Mouse (Mus musculus): Measurements from ENCODE around the gene Myo15. TPM values are rescaled to one million over a fixed set of nuclear protein-coding genes. Genes with fewer than 3 reads are reported as not detected.
A peak's percentile ranks its signal among the peaks of the same experiment; 100 is the strongest.
"Not testable (repeated sequence)": the region's sequence is repeated elsewhere in the genome, so short reads cannot be mapped to it uniquely, and the experiment has no call there.

Gene Myo15
- polyA plus RNA-seq, 1 experiment from 2014 or later = 0.26 TPM

- Histone ChIP-seq H3K4me3 (ENCODE audit: low read length) (no peak overlapping the region), H3K36me3 (ENCODE audit: control insufficient read depth, insufficient read depth, low read length) (0 out of 2 replicates have a peak, but pooled peaks cover 7% of the 10 kb centered on the region), H3K27ac (ENCODE audit: low read depth, low read length) (no peak overlapping the region), H3K9ac (ENCODE audit: low read depth, low read length) (no peak overlapping the region), H3K4me1 (ENCODE audit: control insufficient read depth, insufficient read depth, low read depth, low read length) (peaks cover 11% of the 10 kb centered on the region), H3K9me3 (ENCODE audit: control insufficient read depth, low read length) (no peaks in the 10 kb centered on the region), H3K27me3 (replicated peaks; ENCODE audit: control insufficient read depth, insufficient read depth, low read length) (no peaks in the 10 kb centered on the region), H3K4me2 (ENCODE audit: low read length) (no peak overlapping the region)
- 93% methylated on average over 3 of the region's 3 CpGs for WGBS
- no peak for ATAC-seq
Observed at GRCm38 (mm10) chr11:60548112-60548511, 79.0 kb downstream of the Myo15 start.

GRCm38 (mm10) chr11:60553091-60553490, 84.0 kb downstream of the Myo15 start:
- no peaks in the 10 kb centered on the region for H3K4me1 ChIP-seq (ENCODE audit: control insufficient read depth, insufficient read depth, low read depth, low read length)
- H3K9me3 ChIP-seq (ENCODE audit: control insufficient read depth, low read length) = no peaks in the 10 kb centered on the region
- no peaks in the 10 kb centered on the region for H3K27me3 ChIP-seq (replicated peaks; ENCODE audit: control insufficient read depth, insufficient read depth, low read length)
- H3K9ac ChIP-seq (ENCODE audit: low read depth, low read length) = no peak overlapping the region
- no peak overlapping the region for H3K4me3 ChIP-seq (ENCODE audit: low read length)
- H3K36me3 ChIP-seq (ENCODE audit: control insufficient read depth, insufficient read depth, low read length) = peaks cover 26% of the 10 kb centered on the region
- H3K4me2 ChIP-seq (ENCODE audit: low read length) = no peak overlapping the region
- no peak for ATAC-seq
- no peak overlapping the region for H3K27ac ChIP-seq (ENCODE audit: low read depth, low read length)

- no peaks in the 10 kb centered on the region for H3K9me3 ChIP-seq (ENCODE audit: control insufficient read depth, low read length)
- no peak overlapping the region for H3K4me2 ChIP-seq (ENCODE audit: low read length)
- no peaks in the 10 kb centered on the region; the same call in 1 of the 2 replicates for H3K4me1 ChIP-seq (ENCODE audit: control insufficient read depth, insufficient read depth, low read depth, low read length)
- H3K27me3 ChIP-seq (replicated peaks; ENCODE audit: control insufficient read depth, insufficient read depth, low read length) = no peaks in the 10 kb centered on the region
- WGBS = 87% methylated on average over 3 of the region's 3 CpGs
- H3K36me3 ChIP-seq (ENCODE audit: control insufficient read depth, insufficient read depth, low read length) = peaks cover 22% of the 10 kb centered on the region
- no peak overlapping the region for H3K4me3 ChIP-seq (ENCODE audit: low read length)
- ATAC-seq = no peak
- no peak overlapping the region for H3K9ac ChIP-seq (ENCODE audit: low read depth, low read length)
- H3K27ac ChIP-seq (ENCODE audit: low read depth, low read length) = no peak overlapping the region
Observed at GRCm38 (mm10) chr11:60557675-60558074, 88.5 kb downstream of the Myo15 start.

- H3K27ac ChIP-seq (ENCODE audit: low read depth, low read length) = no peak overlapping the region
- no peak overlapping the region for H3K9ac ChIP-seq (ENCODE audit: low read depth, low read length)
- H3K4me2 ChIP-seq (ENCODE audit: low read length) = no peak overlapping the region
- H3K36me3 ChIP-seq (ENCODE audit: control insufficient read depth, insufficient read depth, low read length) = peaks cover 14% of the 10 kb centered on the region
- no peaks in the 10 kb centered on the region for H3K9me3 ChIP-seq (ENCODE audit: control insufficient read depth, low read length)
- 7% methylated on average over 3 of the region's 3 CpGs for WGBS
- H3K4me1 ChIP-seq (ENCODE audit: control insufficient read depth, insufficient read depth, low read depth, low read length) = no peaks in the 10 kb centered on the region; the same call in 1 of the 2 replicates
- H3K4me3 ChIP-seq (ENCODE audit: low read length) = no peak overlapping the region
- H3K27me3 ChIP-seq (replicated peaks; ENCODE audit: control insufficient read depth, insufficient read depth, low read length) = no peaks in the 10 kb centered on the region
- ATAC-seq = peak; percentile 42; the same call in 1 of the 2 replicates
Observed at GRCm38 (mm10) chr11:60559342-60559741, 90.2 kb downstream of the Myo15 start.

DNA sequence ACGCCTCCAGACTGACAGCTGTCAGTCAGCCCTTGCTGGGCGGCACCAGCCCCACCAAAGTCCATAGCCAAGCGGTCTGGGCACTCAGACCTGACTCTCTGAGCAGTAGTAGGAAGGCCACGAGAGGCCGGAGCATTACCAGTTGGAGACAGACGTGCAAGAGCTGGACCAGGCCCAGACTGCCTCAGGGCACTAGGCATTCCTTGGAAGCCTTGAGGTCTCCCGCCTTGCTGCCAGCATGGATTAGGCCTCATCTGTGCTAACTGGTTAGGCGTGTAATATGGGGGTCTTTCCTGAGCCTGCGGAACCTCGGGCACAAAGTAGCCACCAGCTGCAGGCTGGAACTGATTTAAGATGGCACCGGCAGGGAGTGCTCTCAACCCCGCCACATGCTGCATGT, 104.9 kb downstream of the Myo15 start:
- not testable (repeated sequence) for ATAC-seq; H3K4me3 ChIP-seq (ENCODE audit: low read length); H3K36me3 ChIP-seq (ENCODE audit: control insufficient read depth, insufficient read depth, low read length); H3K4me1 ChIP-seq (ENCODE audit: control insufficient read depth, insufficient read depth, low read depth, low read length); H3K4me2 ChIP-seq (ENCODE audit: low read length); H3K27me3 ChIP-seq (replicated peaks; ENCODE audit: control insufficient read depth, insufficient read depth, low read length); H3K9ac ChIP-seq (ENCODE audit: low read depth, low read length); H3K27ac ChIP-seq (ENCODE audit: low read depth, low read length); H3K9me3 ChIP-seq (ENCODE audit: control insufficient read depth, low read length)
- WGBS = 69% methylated on average over 9 of the region's 12 CpGs

Other genes with a start within 250 kb of the Myo15 start
- 42.5 and 44.8 TPM in 2 replicates for gene Srebf1, start 246.8 kb upstream of the Myo15 start, polyA plus RNA-seq (2015; fragmentation: Nextera tagmentation; extraction: Ambion mirVana)
- gene Tom1l2, start 116.4 kb upstream of the Myo15 start, polyA plus RNA-seq (2015; fragmentation: Nextera tagmentation; extraction: Ambion mirVana) = 69.2 and 79.3 TPM in 2 replicates
- gene Drc3, start 116.0 kb upstream of the Myo15 start, polyA plus RNA-seq (2015; fragmentation: Nextera tagmentation; extraction: Ambion mirVana) = 6.0 and 7.8 TPM in 2 replicates
- 22.2 and 24.7 TPM in 2 replicates for gene Gid4, start 52.2 kb upstream of the Myo15 start, polyA plus RNA-seq (2015; fragmentation: Nextera tagmentation; extraction: Ambion mirVana)
- gene Atpaf2, start 50.9 kb upstream of the Myo15 start, polyA plus RNA-seq (2015; fragmentation: Nextera tagmentation; extraction: Ambion mirVana) = 45.9 and 47.6 TPM in 2 replicates
- gene Drg2, start 14.7 kb upstream of the Myo15 start, polyA plus RNA-seq (2015; fragmentation: Nextera tagmentation; extraction: Ambion mirVana) = 100 and 101 TPM in 2 replicates
- gene Alkbh5, start 67.0 kb downstream of the Myo15 start, polyA plus RNA-seq (2015; fragmentation: Nextera tagmentation; extraction: Ambion mirVana) = 16.5 and 20.2 TPM in 2 replicates
- gene Llgl1, start 230.4 kb downstream of the Myo15 start, polyA plus RNA-seq (2015; fragmentation: Nextera tagmentation; extraction: Ambion mirVana) = 42.9 and 52.3 TPM in 2 replicates

All from hindbrain, embryonic 16.5 days (tissue).